Mouse (Mus musculus): ENCODE data around the gene Fam149b. TPM values are rescaled to one million over a fixed set of nuclear protein-coding genes. Genes with fewer than 3 reads are reported as not detected.

Gene Fam149b
- total and polyA plus RNA-seq, 3 experiments: 15.8 to 21.9 (median 19.8) TPM

DNA sequence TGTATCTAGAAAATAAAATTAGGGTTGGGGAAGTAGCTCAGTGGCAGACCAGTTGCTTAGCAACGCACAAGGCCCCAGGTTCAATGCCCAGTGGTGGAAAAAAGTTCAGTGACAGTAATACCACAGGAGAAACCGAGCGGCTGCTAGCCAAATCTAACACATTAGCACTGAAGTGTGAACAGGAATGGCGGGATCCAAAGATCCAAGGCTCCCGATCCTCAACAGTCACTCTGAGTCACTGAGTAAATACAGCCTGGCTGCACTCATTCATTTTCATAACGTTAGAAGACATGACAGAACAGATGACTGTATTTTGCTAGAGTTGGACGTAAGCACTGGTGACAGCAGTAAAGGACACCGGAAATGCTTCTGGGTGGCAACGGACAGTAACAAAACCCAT, 2.1 kb upstream of the Fam149b start:
- Histone ChIP-seq H3K9me3 (replicated peaks; ENCODE audit: low read length) (no peaks in the 10 kb centered on the region), H3K27me3 (replicated peaks) (no peaks in the 10 kb centered on the region), H3K4me3 (replicated peaks in 1 of 3; ENCODE audit: low read depth in 2 of 3, low read length in 2 of 3, poor library complexity in 1 of 3) (no peak overlapping the region), H3K4me2 (ENCODE audit: insufficient read depth, low read depth, poor library complexity, severe bottlenecking) (0 out of 2 replicates have a peak overlapping the region, but pooled peaks have one; percentile 95), H3K4me1 (ENCODE audit: control insufficient read depth in 1 of 2, insufficient read depth in 2 of 2) (peaks cover 8 to 37% of the 10 kb centered on the region in 2 experiments; a peak in 3 of 4 replicates), H3K9ac (ENCODE audit: insufficient read depth, low read depth) (peak overlapping the region; percentile 42), H3K27ac (ENCODE audit: insufficient read depth, low read depth) (no peak overlapping the region), H3K79me2 (replicated peaks; ENCODE audit: control insufficient read depth, extremely low read depth, insufficient read depth, poor library complexity, severe bottlenecking) (peaks cover 31% of the 10 kb centered on the region), H3K36me3 (replicated peaks in 1 of 2; ENCODE audit: control insufficient read depth in 1 of 2, insufficient read depth in 1 of 2, low read length in 1 of 2) (peaks cover 25 to 52% of the 10 kb centered on the region in 2 experiments)
- no peak for DNase-seq (ENCODE audit: extremely low read depth)
- dilution Hi-C loops (cut with MboI; ENCODE audit: extremely low pct_ligation_motif_present, extremely low pct_unique_long_range_greater_than_20kb, low sequenced_read_pairs): no loop called here
- in situ Hi-C loops (cut with MboI; ENCODE audit: low pct_ligation_motif_present, low pct_unique_long_range_greater_than_20kb, low sequenced_read_pairs): loop anchor here (5.0 kb wide), 2 partner anchors 41 to 86 kb away; partner anchors contain the start of gene Dnajc9
- TF ChIP-seq TBP (conservative IDR thresholded peaks at IDR 0.05; ENCODE audit: low read depth, low read length): no peak
- no peak for TF ChIP-seq E2F4 (IDR thresholded peaks at IDR 0.05; ENCODE audit: insufficient replicate concordance, low read depth, low read length)
- no peak for TF ChIP-seq USF1 (IDR thresholded peaks at IDR 0.05; ENCODE audit: low read depth, low read length)
- no peak for TF ChIP-seq TCF12 (IDR thresholded peaks at IDR 0.05; ENCODE audit: low read depth, low read length)
- TF ChIP-seq PAX5 (IDR thresholded peaks at IDR 0.05; ENCODE audit: low read length): no peak
- no peak for TF ChIP-seq MYC (IDR thresholded peaks at IDR 0.05; ENCODE audit: low read depth, low read length)
- no peak for TF ChIP-seq RAD21 (IDR thresholded peaks at IDR 0.05; ENCODE audit: low read depth, low read length)
- TF ChIP-seq MAZ (IDR thresholded peaks at IDR 0.05; ENCODE audit: low read depth, low read length): no peak
- TF ChIP-seq BHLHE40 (IDR thresholded peaks at IDR 0.05; ENCODE audit: low read depth, low read length): no peak
- no peak for TF ChIP-seq CHD2 (IDR thresholded peaks at IDR 0.05; ENCODE audit: low read length)
- TF ChIP-seq ZC3H11A (IDR thresholded peaks at IDR 0.05; ENCODE audit: low read depth, low read length): no peak
- no peak for TF ChIP-seq HCFC1 (IDR thresholded peaks at IDR 0.05; ENCODE audit: low read depth, low read length)

DNA sequence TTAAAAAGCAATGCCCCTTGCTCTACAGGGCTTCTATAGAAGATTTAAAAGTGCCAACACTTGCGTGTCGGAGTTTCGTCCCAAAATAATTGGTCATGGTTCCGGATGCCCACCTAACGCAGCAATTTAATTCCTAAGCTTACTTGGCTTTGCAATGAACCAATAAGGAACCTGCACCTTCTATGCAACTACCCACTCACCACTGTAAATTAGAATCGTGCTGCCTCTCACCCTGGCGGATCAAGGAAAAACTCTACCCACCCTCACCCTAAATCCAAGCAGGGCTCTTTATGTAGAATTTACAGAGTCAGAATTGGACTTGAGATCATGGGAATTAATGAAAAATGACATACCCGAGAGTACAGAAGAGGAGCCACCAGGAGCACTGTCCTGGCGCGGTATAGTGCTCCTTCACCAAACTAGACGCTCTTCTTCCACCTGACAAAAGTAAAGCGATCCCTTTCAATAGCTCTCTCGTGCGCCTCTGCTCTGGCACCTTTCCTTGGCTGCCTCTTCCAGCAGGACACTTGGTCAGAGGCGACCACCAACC, 446 bp upstream of the Fam149b start:
- TF ChIP-seq ELF1 (IDR thresholded peaks at IDR 0.05; ENCODE audit: low read depth, low read length) (no peak), ZC3H11A (IDR thresholded peaks at IDR 0.05; ENCODE audit: low read depth, low read length) (no peak), MAX (IDR thresholded peaks at IDR 0.05; ENCODE audit: low read length) (no peak), POLR2A (IDR thresholded peaks at IDR 0.05; ENCODE audit: low read depth, low read length) (no peak)
- H3K9ac ChIP-seq (ENCODE audit: insufficient read depth, low read depth): peak overlapping the region; percentile 92
- peaks cover 5 to 32% of the 10 kb centered on the region in 2 experiments; a peak in 3 of 4 replicates for H3K4me1 ChIP-seq (ENCODE audit: control insufficient read depth in 1 of 2, insufficient read depth in 2 of 2)
- no peak for DNase-seq (ENCODE audit: extremely low read depth)
- dilution Hi-C loops (cut with MboI; ENCODE audit: extremely low pct_ligation_motif_present, extremely low pct_unique_long_range_greater_than_20kb, low sequenced_read_pairs): no loop called here
- no peaks in the 10 kb centered on the region for H3K9me3 ChIP-seq (replicated peaks; ENCODE audit: low read length)
- in situ Hi-C loops (cut with MboI; ENCODE audit: low pct_ligation_motif_present, low pct_unique_long_range_greater_than_20kb, low sequenced_read_pairs): loop anchor here (5.0 kb wide), 2 partner anchors 40 to 85 kb away; partner anchors contain the start of gene Dnajc9
- H3K27me3 ChIP-seq (replicated peaks): no peaks in the 10 kb centered on the region
- H3K36me3 ChIP-seq (replicated peaks in 1 of 2; ENCODE audit: control insufficient read depth in 1 of 2, insufficient read depth in 1 of 2, low read length in 1 of 2): peaks cover 13 to 48% of the 10 kb centered on the region in 2 experiments
- 0 out of 2 replicates have a peak overlapping the region, but pooled peaks have one; percentile 13 for H3K27ac ChIP-seq (ENCODE audit: insufficient read depth, low read depth)
- peak overlapping the region; percentile 70 to 81 (median 78) for H3K4me3 ChIP-seq (replicated peaks in 1 of 3; ENCODE audit: low read depth in 2 of 3, low read length in 2 of 3, poor library complexity in 1 of 3)
- H3K79me2 ChIP-seq (replicated peaks; ENCODE audit: control insufficient read depth, extremely low read depth, insufficient read depth, poor library complexity, severe bottlenecking): peaks cover 31% of the 10 kb centered on the region
- H3K4me2 ChIP-seq (ENCODE audit: insufficient read depth, low read depth, poor library complexity, severe bottlenecking): peak overlapping the region; percentile 95

Data from CH12.LX (cell line).